Mouse (Mus musculus) T-helper 2 cell (primary cell): ENCODE measurements around the gene Ppp1r35.

ENCODE experiments used
- in situ Hi-C: fragments of 300-600 bp; cut with MboI, MseI; formaldehyde crosslinking; loops from one replicate; pipeline ENCODE4 v1.15.1; 2025; ENCODE audit warnings: high pct_unique_total_duplicates

The Ppp1r35 gene

DNA sequence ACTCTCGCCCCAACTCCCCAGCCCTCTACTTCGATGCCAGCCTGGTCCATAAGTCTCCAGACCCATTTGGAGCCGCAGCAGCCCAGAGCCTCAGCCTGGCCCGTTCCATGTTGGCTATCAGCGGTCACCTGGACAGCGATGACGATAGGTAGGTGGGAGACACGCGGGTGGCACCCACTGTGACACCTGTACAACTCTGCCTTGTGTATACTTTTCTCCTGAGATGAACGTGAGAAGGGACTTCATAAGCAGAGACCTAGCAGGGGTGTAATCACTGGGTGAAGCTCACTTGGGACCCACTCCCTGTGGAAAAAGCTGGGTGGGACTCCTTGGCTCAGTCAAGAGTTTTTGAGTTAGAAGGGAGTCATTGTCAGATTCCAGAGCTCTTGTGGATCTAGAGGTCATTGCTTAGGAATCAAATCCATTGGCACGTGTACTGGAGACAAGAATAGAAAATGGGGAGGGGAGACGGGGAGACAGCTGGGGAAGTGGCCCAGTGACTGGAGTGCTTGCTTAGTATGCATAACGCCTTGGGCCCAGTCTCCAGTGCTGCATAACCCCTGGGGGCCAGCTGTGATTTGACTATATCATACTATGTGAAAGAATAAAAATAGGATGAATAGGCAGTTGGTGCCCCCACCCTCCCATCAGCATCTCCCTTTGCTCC is 27.3 kb upstream of the Ppp1r35 start:
- in situ Hi-C loops = loop anchor here (10.0 kb wide), 1 partner anchor 237 kb away; the partner anchor contains the start of gene Gigyf1

DNA sequence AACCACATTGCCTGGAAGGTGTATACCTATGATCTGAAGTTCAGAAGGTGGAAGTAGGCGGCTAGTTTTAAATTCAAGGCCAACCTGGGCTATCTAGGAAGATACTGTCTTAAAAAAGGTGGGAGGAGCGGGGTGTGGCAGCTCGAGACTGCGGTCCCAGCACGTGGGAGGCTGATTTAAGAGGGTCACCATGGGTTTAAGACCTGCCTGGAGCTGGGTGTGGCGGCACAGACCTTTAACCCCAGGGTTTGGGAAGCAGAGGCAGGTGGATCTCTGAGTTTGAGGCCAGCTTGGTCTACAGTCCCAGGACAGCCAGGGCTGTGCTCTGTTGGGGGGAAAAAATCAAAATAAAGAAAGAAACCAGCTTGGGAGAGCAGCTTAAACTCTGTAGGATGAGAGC is 26.7 kb upstream of the Ppp1r35 start:
- in situ Hi-C loops = loop anchor here (10.0 kb wide), 1 partner anchor 237 kb away; the partner anchor contains the start of gene Gigyf1

DNA sequence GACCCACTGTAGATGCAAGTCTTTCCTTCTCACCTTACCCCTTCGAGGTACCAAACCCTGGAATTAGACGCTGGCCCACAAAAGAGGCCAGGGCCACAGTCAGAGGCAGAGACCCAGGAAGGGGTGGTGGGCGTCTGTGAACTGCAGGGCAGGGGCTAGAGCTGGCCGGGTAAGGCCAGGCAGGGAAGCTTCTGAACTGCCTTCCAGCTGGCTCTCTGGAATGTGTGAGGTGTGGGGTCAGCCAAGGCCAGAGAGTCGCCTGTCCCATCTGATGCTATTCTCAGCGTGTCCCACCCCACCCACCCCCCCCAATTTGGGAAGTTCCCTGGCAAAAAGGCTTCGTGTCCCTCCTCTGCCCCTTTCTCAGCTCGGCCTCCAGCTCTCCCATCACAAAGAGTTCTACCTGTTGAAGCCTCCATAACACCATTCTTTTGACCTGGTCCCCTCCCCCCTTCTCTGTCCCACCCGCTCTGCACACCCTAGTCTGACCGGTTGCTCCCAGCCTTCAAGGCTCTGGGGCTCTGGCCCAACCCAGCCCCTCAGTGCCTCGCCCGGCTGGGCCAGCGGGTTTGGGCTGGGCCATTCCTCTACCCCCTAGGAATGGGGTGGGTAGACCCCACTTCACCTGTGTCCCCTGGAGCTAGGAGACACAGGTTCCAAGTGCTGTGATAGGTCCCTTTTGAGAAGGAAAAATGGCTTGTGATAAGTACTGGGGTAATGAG is 25.4 kb upstream of the Ppp1r35 start:
- in situ Hi-C loops = loop anchor here (10.0 kb wide), 1 partner anchor 238 kb away; the partner anchor contains the start of gene Gigyf1

DNA sequence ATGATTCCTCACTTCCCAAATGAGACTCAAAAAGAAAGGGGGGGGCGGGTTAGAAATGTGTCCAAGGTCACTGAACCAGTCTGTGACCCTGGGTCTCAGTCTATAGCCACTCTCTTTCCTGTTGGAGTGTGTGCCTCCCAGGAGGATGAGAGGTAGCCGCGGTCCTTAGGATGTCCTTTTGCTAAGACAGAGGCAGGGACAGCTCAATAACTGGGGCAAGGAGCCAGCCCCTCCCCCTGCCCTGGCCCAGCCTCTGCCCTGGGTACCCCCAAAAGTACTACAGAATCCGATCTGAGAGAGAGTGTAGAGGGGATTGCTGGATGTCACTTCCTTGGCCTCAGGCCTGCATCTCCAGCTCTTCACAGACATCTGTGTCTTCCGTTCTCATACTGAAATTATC is 23.2 kb upstream of the Ppp1r35 start:
- in situ Hi-C loops = loop anchor here (10.0 kb wide), 1 partner anchor 241 kb away; the partner anchor contains the start of gene Gigyf1

DNA sequence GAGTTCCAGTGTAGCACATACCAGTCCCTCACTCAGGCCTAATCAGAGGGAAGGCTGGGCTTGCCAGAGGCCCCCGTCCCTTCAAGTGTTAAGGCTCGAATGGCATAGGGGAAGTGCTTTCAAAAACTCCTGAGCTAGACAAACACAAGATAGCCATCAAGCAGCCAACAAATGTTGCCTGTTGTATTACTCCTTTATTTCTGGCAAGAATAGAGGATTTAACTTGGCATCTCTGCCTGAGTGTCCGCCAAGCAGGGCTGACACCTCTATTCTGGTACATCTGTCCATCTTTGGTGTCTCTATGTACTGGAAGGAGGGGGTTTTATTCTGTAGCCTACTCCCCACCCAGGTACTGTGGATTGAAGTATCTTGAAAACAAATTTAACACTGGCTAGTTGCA is 22.5 kb upstream of the Ppp1r35 start:
- in situ Hi-C loops = loop anchor here (10.0 kb wide), 1 partner anchor 241 kb away; the partner anchor contains the start of gene Gigyf1

DNA sequence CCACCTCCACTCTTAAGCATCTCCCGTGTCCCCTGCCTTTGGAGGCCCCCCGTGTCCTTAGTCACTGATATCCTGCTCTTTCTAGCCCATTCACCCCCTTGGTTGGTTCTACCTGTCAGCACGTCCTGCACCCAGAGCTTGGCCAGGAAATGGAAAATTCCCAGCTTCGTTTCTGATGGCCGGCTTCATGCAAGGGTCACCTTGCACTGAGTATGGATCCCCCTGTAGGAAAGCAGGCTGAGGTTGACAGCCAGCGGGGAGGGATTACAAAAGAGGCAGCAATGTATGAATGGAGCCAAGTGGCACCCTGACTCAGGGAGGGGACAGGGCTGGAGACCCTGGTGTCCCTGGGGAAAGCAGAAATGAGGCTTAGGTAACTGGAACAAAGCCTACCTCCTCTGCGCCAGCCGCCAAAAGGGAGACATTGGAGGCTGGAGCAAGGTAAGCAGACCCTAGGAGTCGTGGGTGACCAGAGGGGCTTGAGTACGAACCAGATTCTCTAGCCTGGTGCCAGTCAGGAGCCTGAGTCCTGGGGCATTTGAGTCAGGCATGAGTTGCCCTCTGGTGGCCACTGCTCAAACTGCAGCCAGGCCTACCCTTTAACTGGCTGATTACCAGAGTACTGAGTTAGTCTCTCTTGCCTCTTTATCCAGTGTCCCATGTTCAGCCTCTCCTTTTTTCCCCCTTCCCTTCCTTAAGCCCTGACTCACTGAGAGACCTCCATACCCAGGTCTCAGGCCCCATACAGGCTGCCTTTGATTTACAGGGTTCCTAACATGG is 21.6 kb upstream of the Ppp1r35 start:
- in situ Hi-C loops = loop anchor here (10.0 kb wide), 1 partner anchor 242 kb away; the partner anchor contains the start of gene Gigyf1

DNA sequence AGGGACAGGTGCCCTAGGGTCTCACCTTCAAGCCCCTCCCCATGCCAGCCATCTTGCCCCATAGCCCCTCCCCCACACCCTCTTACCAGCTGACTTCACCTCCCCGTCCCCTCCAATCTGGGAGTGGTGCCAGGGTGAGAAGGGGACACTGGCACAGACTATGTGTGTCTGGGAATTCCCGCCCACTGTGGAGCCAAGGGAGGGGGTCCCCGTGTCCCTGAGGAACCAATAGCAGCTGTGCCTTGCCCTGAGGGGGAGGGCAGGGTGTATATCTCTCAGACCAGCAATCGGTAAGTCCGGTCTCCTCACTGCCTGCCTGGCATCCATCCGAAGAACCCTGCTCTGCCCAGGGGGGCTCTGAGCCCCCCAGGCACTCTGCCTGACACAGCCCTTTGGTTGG is 20.8 kb upstream of the Ppp1r35 start:
- in situ Hi-C loops = loop anchor here (10.0 kb wide), 1 partner anchor 243 kb away; the partner anchor contains the start of gene Gigyf1

DNA sequence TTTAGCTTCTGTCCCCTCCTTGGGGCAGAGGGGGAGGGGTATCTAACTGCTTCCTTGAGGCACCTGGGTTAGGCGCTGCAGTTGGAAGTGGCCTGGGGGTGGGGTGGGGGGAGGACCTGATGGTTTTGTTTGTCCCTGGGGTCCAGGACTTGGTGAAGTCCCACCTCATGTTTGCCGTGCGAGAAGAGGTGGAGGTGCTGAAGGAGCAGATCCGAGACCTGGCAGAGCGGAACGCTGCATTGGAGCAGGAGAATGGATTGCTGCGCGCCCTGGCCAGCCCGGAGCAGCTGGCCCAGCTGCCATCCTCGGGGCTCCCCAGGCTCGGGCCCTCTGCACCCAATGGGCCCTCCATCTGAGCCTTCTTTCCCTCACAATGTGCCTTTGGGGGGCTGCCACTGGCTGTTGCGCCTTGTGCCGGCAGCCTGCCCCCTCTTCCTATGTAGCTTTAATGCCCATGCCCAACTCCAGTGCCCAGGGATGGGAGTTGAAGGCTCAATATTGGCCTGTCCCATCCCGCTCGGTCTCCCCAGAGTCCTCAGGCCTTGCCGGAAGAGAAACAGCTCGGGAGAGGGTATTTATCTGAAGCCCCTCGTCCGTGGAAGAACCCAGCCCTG is 19.6 kb upstream of the Ppp1r35 start:
- in situ Hi-C loops = loop anchor here (10.0 kb wide), 1 partner anchor 244 kb away; the partner anchor contains the start of gene Gigyf1

DNA sequence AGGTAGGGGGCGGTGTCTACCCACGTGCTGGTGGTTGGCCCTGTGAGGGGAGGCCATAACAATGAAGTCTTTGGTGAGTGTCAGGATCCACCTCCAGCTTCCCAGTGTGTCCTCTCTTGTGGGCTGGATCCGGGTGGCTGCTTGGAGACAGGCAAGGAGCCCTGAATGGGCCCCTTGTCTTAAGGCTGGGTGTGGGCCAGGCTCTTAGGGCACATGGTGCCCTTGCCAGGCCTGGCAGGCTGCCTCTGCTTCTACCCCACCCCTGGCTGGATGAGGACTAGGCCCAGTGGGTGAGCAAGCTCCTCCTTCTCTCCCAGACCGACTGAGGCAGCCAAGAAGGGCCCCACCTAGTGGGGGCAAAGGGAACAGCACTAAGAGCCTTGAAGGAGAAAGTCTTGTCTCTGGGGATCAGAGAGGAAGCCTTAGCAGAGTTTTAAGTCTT is 18.7 kb upstream of the Ppp1r35 start:
- in situ Hi-C loops = loop anchor here (5.0 to 10.0 kb wide), 4 partner anchors 108 to 415 kb away; partner anchors contain the start of gene Gigyf1

DNA sequence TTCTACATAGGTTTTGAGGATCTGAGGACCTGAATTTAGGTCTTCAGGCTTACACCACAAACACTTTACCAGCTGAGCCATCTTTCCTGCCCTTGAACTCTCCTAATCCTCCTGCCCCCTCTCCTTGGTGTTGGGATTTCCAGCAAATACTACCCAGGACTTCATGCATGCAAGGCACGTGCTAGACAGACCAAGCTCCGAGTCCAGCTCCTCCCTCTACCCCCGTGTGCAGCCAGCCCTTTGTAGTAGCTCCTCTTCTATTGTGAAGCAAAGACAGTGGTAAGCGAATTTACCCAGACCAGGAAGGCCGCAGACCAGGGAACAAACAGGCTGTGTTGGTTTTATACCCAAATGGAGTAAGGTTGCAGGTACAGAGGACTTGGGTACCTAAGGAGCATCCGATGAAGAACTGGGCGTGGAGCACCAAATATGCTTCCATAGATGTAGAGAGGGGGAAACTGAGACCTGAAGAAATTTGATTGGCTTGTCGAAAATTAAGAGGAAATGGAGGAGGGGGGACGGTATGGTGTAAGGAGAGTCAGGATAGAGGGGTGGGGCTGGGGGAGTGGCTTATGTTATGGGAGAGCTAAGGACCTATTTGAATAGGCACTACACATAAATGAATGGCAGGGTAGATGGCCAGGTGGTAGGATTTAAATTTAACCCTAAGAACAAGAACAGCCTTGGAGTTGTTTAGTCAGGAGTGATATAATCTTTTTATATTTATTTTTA is 13.9 kb upstream of the Ppp1r35 start:
- in situ Hi-C loops = loop anchor here (5.0 to 10.0 kb wide), 3 partner anchors 112 to 420 kb away; no protein-coding TSS in a partner anchor

DNA sequence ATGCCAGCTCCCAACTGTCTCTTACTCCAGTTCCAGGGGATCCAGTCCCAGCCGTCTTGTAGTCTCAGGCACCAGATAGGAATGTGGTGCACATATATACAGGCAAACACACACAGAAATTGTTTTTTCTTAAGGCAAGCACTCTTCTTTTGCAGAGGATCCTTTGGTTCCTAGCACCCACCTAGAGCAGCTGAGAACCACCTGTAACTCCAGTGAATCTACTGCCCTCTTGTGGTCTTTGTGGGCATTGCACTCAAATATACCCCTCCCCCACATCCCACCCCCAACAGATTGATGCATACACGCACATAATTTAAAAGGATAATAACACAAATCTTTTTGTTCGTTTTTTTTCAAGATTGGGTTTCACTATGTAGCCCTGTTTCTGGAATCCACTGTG is 12.4 kb upstream of the Ppp1r35 start:
- in situ Hi-C loops = loop anchor here (10.0 kb wide), 2 partner anchors 281 to 421 kb away; no protein-coding TSS in a partner anchor

DNA sequence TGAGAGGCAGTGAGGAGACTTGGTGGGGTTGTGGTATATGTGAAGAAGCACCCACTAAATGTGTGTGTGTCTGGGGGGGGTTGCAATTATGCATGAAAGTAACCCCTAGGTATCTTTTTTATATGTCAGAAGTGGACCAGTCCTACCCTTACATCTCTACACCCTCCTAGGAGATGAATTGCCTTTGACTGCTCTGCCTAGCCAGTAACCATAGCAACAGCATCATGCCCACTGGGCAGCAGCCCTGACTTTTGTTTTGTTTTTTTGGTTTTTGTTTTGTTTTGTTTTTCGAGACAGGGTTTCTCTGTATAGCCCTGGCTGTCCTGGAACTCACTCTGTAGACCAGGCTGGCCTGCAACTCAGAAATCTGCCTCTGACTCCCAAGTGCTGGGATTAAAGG is 10.2 kb upstream of the Ppp1r35 start:
- in situ Hi-C loops = loop anchor here (10.0 kb wide), 2 partner anchors 284 to 424 kb away; no protein-coding TSS in a partner anchor

DNA sequence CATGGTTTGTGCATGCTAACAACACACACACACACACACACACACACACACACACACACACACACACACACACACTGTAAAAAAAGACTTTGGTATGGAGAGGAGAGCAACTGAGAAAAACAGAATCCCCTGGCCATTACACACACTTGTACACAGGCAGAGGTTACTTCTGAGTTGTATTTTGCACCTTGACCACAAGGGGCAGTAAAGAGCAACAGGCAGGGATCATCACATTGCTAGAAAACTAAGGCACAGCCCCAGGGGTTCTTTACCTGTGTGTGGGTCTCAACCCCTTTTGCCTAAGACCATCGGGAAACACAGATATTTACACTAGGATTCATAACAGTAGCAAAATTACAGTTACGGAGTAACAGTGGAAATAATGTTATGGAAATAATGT is 7.9 kb upstream of the Ppp1r35 start:
- in situ Hi-C loops = no loop called here

DNA sequence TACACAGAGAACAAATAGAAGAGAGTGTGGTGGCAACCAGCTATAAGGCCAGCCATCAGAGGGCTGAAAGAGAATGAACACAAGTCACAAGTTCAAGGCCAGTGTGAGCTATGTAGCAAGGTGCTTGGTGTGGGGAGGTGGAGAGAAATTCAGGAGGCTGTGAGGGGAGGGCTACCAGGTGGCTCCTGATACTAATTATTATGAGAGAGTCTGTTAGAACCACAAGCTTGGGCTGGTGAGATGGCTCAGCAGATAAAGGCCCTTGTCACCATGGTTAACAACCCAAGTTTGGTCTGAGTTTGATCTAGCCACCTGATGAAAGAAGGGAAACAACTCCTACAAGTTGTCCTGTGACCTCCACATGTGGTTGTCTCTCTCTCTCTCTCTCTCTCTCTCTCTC is 5.9 kb upstream of the Ppp1r35 start:
- in situ Hi-C loops = no loop called here

DNA sequence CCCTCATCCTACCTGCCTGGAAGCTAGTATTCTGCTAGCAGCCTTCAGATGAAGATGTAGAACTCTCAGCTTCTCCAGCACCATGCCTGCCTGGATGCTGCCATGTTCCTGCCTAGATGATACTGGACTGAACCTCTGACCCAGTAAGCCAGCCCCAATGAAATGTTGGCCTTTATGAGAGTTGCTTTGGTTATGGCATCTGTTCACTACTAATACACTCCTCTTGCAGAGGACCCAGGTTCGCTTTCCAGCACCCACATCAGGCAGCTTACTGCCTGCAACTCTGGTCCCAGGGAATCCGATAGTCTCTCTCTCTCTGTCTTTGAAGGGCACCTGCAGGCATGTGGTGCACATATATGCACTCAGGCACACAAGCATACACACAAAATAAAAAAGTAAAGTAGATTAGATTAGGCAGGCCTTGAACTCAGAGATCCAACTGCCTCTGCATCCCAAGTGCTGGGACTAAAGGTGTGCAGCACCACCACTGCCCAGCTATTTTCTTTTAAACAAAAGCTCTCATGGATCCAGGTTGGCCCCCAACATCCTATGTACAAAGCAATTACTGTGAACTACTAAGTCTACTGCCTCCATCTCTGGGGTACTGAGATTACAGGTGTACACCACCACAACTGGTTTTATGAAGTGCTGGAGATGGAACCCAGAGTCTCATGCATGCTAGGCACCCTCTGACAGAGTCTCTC is 2.9 kb upstream of the Ppp1r35 start:
- in situ Hi-C loops = loop anchor here (5.0 kb wide), 1 partner anchor 243 kb away; the partner anchor contains the start of genes Epo and Gnb2

DNA sequence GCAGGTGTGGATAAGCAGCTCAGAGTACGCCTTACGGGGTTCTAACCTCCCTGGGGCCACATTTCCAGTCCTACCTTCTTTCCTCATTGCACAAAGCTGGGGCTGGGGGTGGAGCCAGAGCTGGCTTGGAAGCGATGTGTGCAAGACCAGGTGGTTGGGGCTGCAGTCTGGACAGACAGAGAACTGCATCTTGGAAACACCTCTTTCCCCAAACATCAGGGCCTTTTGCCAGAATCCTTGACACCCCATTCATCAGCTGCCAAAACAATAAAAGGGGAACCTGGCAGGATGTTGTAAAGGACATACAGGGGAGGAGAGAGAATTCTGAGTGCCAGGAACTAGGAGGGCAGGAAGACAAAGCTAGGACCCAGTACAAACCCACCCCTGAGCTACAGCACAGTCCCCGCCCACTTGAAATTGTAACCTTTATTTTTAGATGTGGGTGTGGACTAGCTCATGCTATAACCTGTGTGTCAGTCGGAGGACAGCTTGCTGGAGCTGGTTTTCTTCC is 2.2 kb upstream of the Ppp1r35 start:
- in situ Hi-C loops = loop anchor here (5.0 kb wide), 1 partner anchor 244 kb away; the partner anchor contains the start of genes Epo and Gnb2

DNA sequence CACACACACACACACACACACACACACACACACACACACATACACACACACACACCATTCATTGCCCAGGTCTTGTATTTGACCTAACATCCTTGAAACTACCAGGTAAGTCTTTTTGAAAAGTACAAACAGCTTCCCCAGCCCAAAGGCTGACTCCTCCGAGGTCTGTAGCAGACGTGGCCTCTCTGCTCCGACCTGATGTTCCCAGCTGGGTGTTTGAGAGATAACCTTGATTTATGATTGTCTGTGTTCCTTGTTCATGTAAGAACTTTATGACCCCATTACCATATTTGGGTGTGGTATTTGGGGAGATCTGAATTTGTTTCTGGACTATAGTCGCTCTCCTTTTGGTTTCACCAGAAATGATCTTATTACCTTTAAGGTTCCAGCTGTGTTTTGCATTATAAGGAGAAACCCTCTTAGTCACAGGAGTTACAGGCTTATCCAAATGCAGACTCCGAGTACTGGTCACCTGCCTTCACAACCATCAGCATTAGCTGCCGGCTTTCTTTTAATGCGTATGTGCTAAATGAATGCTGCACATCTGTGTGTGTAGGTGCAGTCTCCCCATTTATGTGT is 1.3 kb upstream of the Ppp1r35 start:
- in situ Hi-C loops = loop anchor here (5.0 kb wide), 1 partner anchor 245 kb away; the partner anchor contains the start of genes Epo and Gnb2

DNA sequence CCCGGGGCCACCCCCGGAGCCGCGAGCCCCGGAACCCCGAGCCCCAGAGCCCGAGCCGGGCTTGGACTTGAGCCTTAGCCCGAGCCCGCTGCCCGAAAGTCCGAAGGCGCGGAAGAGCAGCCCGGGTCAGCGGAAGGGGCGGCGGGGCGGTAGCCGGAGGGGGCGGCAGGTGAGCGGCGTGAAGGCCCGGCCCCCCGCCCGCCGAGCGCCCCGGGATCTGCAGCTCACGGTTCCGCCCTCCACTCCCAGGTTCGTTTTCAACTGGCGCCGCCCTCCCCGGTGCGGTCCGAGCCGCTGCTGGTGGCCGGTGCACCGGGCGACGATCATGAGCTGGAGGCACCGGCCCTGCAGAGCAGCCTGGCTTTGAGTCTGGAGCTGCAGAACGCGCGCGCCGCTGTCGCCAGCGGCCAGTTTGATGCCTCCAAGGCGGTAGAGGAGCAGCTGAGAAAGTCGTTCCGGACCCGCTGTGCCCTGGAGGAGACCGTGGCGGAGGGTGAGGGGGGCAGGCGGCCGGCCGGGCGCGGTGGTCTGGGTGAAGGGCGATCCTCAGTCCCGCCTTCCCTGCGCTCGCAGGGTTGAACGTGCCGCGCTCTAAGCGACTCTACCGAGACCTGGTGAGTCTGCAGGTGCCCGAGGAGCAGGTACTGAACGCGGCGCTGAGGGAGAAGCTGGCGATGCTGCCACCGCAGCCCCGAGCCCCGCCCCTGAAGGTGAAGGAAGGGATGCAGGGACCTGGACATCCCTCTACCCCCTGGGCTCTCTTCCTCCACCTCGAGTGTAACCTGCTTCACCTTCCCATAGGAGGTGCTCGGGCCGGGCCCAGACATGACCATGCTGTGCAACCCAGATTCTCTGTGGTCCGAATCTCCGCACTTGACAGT is 644 bp downstream of the Ppp1r35 start:
- in situ Hi-C loops = loop anchor here (5.0 kb wide), 1 partner anchor 247 kb away; the partner anchor contains the start of genes Epo and Gnb2
